Mouse (Mus musculus) neural tube, embryonic 15.5 days (tissue): ENCODE data around the gene Cplane1. TPM values are rescaled to one million over a fixed set of nuclear protein-coding genes. Genes with fewer than 3 reads are reported as not detected.

Experiments used
- ATAC-seq: fragments of 200-750 bp; cut with Nextera tagmentation; 2 replicates; pipeline ENCODE4 v1.8.0; 2017; ENCODE audit warnings: mild to moderate bottlenecking, moderate TSS enrichment, moderate library complexity; ENCODE audit not compliant: low FRiP score
- H3K27ac ChIP-seq: fragments of 300-500 bp; sonication (generic); replicated peaks from 2 replicates; pipeline ENCODE4 v1.5.1; 2015; ENCODE audit warnings: mild to moderate bottlenecking, inconsistent platforms
- H3K27me3 ChIP-seq: fragments of 300-500 bp; sonication (generic); replicated peaks from 2 replicates; pipeline ENCODE4 v1.6.1; 2015; ENCODE audit warnings: inconsistent platforms
- H3K36me3 ChIP-seq: fragments of 300-500 bp; sonication (generic); 2 replicates; pipeline ENCODE4 v1.6.1; 2015; ENCODE audit warnings: inconsistent platforms
- H3K4me1 ChIP-seq: fragments of 300-500 bp; sonication (generic); 2 replicates; pipeline ENCODE4 v1.6.1; 2015; ENCODE audit warnings: inconsistent platforms
- H3K4me2 ChIP-seq: fragments of 300-500 bp; sonication (generic); 2 replicates; pipeline ENCODE4 v1.6.1; 2015; ENCODE audit warnings: inconsistent platforms, mild to moderate bottlenecking, moderate library complexity
- H3K4me3 ChIP-seq: fragments of 300-500 bp; sonication (generic); replicated peaks from 2 replicates; pipeline ENCODE4 v1.5.1; 2015; ENCODE audit warnings: mild to moderate bottlenecking, inconsistent platforms
- H3K9ac ChIP-seq: fragments of 300-500 bp; sonication (generic); replicated peaks from 2 replicates; pipeline ENCODE4 v1.6.1; 2015; ENCODE audit warnings: mild to moderate bottlenecking, inconsistent platforms
- H3K9me3 ChIP-seq: fragments of 300-500 bp; sonication (generic); replicated peaks from 2 replicates; pipeline ENCODE4 v1.6.1; 2016; ENCODE audit warnings: inconsistent platforms
- WGBS: fragments of 180-500 bp; shearing (Covaris S2); methylation state at CpG from one replicate; pipeline ENCODE4 v1.1.7; 2015; ENCODE audit warnings: mixed read lengths; 5-methylcytosine and 5-hydroxymethylcytosine counted together
- polyA plus RNA-seq: library from polyadenylated mRNA; unstranded; fragments of >200 nt; fragmentation: Nextera tagmentation; extraction: Ambion mirVana; gene quantifications from 2 replicates; pipeline ENCODE4 v1.2.1, GENCODE M21; 2015

Gene Cplane1
- polyA plus RNA-seq, 1 experiment from 2014 or later = 16.4 TPM

DNA sequence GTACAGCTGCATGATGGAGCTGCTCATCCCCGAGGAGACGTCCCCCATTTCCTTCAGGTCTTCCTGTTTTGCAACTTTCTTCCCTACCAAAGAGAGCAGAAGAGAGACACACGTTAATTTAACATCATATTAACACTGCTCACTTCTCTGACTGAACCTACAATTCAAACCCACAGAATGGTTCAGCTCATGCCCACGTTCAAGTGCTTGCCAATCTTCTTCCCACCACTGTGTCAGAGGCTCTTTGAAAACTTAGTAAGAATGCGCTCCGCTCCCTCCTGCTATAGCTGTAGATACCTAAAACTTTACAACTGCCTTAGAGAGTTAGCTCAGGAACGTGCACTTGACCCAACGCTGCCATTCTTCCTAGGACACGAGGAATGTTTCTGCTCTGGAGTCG is 134.0 kb downstream of the Cplane1 start:
- 95% methylated on average over 10 of the region's 10 CpGs for WGBS
- Histone ChIP-seq H3K4me2 (no peak overlapping the region), H3K4me3 (no peak overlapping the region), H3K9ac (no peak overlapping the region), H3K9me3 (no peaks in the 10 kb centered on the region), H3K27me3 (no peaks in the 10 kb centered on the region), H3K36me3 (peaks cover 62% of the 10 kb centered on the region), H3K4me1 (no peaks in the 10 kb centered on the region), H3K27ac (no peak overlapping the region)
- ATAC-seq = no peak

DNA sequence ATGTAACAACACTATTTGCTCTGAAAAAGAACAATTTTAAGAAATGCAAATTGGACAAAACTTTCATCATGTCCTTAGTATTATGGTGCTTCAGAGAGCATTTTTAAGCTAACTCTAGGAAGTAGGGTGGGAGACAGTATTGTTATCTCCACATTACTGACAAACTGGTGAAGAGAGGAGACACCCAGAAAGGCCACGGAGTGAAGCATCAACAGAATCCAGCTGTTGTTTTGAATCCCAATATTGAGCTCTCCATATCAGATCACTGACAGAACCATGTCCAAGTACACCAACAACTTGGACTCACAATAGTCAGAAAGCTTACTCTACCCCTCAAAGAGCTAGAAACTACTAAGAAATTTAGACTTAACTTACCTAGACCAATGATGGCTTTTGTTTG is 136.6 kb downstream of the Cplane1 start:
- Histone ChIP-seq H3K27ac (no peak overlapping the region), H3K4me3 (no peak overlapping the region), H3K9me3 (no peaks in the 10 kb centered on the region), H3K36me3 (peaks cover 48% of the 10 kb centered on the region), H3K4me2 (no peak overlapping the region), H3K9ac (no peak overlapping the region), H3K27me3 (no peaks in the 10 kb centered on the region), H3K4me1 (no peaks in the 10 kb centered on the region)
- no peak for ATAC-seq
- WGBS = 97% methylated on average over 1 of the region's 1 CpGs

DNA sequence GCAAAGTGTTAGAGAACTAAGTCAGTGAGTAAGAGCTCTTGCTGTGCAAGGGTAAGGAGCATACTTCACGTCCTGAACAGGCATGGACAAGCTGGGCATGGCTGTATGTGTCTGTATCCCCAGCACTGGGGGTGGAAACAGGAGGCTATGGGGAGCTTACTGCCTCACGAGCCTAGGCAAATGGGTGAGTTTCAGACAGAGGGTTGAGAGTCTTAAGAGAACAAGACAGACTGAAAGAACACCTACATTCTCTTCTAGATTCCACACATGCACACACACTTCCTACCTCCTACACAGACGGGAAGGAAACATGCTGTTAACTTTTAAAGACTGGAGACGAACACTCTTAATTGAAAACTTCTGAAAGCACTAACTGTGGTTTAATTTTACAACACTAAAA is 148.5 kb downstream of the Cplane1 start:
- H3K4me1 ChIP-seq = no peaks in the 10 kb centered on the region

DNA sequence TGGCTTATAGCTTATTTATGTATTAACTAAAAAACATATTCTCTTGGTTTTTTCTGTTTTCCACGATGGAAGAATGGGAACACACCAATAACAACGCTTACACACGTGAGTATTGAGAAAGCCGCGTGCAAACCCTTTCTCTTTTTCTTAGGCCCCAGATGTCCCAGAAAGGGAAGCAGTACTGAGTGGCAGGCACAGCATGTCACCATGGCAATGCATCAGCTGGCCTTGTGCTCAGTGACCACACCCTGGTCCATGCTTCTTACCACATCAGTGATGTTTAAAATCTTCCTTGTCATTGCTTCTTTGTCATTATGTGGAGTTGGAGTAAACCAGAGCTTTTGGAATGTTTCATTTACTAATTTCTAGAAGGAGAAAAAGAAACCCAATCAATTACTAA is 150.3 kb downstream of the Cplane1 start:
- no peaks in the 10 kb centered on the region for H3K9me3 ChIP-seq
- H3K36me3 ChIP-seq = peaks cover 38% of the 10 kb centered on the region
- 97% methylated on average over 5 of the region's 5 CpGs for whole genome bisulfite sequencing
- H3K4me1 ChIP-seq = no peaks in the 10 kb centered on the region
- H3K27me3 ChIP-seq = no peaks in the 10 kb centered on the region
- ATAC-seq = no peak
- no peak overlapping the region for H3K27ac ChIP-seq
- no peak overlapping the region for H3K4me2 ChIP-seq
- H3K9ac ChIP-seq = no peak overlapping the region
- no peak overlapping the region for H3K4me3 ChIP-seq

More for the DNA sequence above, 148.5 kb downstream of the Cplane1 start:
- no peak overlapping the region for H3K27ac ChIP-seq
- no peak overlapping the region for H3K4me2 ChIP-seq
- no peak overlapping the region for H3K4me3 ChIP-seq
- 95% methylated on average over 4 of the region's 4 CpGs for WGBS
- no peaks in the 10 kb centered on the region for H3K27me3 ChIP-seq
- no peak overlapping the region for H3K9ac ChIP-seq
- no peaks in the 10 kb centered on the region for H3K9me3 ChIP-seq
- ATAC-seq = no peak
- H3K36me3 ChIP-seq = peaks cover 37% of the 10 kb centered on the region

Other genes starting within 250 kb of the Cplane1 start
- gene Wdr70, start 69.9 kb upstream of the Cplane1 start, polyA plus RNA-seq = 61.6 and 64.8 TPM in 2 replicates
- gene Nup155, start 59.8 kb upstream of the Cplane1 start, polyA plus RNA-seq = 8.0 and 10.4 TPM in 2 replicates